Mouse (Mus musculus) olfactory bulb, adult 2 months (tissue): ENCODE measurements around the gene Lgr5. TPM values are rescaled to one million over a fixed set of nuclear protein-coding genes. Genes with fewer than 3 reads are reported as not detected.

ENCODE experiments used
- H3K27ac ChIP-seq: fragments of 200-500 bp; 2 replicates; pipeline ENCODE4 v1.5.1; 2012; ENCODE audit warnings: low read depth, low read length; ENCODE audit not compliant: insufficient read depth
- H3K4me1 ChIP-seq: fragments of 200-500 bp; 2 replicates; pipeline ENCODE4 v1.6.1; 2012; ENCODE audit warnings: low read length; ENCODE audit not compliant: control insufficient read depth, insufficient read depth
- H3K4me3 ChIP-seq: fragments of 200-500 bp; 2 replicates; pipeline ENCODE4 v1.5.1; 2012; ENCODE audit warnings: mild to moderate bottlenecking, low read depth, low read length, moderate library complexity; ENCODE audit not compliant: insufficient read depth
- CTCF ChIP-seq: fragments of 200-500 bp; IDR thresholded peaks from 2 replicates; pipeline ENCODE4 v1.5.1; 2012; ENCODE audit warnings: low read depth, mild to moderate bottlenecking, low read length, moderate library complexity; ENCODE audit not compliant: insufficient read depth
- POLR2A ChIP-seq: fragments of 200-500 bp; IDR thresholded peaks from 2 replicates; pipeline ENCODE4 v1.6.1; 2012; ENCODE audit warnings: mild to moderate bottlenecking, low read depth, low read length, moderate library complexity; ENCODE audit not compliant: insufficient read depth
- WGBS: fragments of 180-500 bp; shearing (Covaris S2); methylation state at CpG from one replicate; pipeline ENCODE4 v1.1.7; 2018; 5-methylcytosine and 5-hydroxymethylcytosine counted together
- polyA plus RNA-seq: library from polyadenylated mRNA; stranded (reverse); fragments of >200 nt; gene quantifications from 2 replicates; pipeline ENCODE4 v1.2.4, GENCODE M21; 2012; ENCODE audit warnings: low replicate concordance; ENCODE audit not compliant: missing spikeins, insufficient read depth, insufficient read length

The Lgr5 gene
- polyA plus RNA-seq, 1 experiment, result not detected

DNA sequence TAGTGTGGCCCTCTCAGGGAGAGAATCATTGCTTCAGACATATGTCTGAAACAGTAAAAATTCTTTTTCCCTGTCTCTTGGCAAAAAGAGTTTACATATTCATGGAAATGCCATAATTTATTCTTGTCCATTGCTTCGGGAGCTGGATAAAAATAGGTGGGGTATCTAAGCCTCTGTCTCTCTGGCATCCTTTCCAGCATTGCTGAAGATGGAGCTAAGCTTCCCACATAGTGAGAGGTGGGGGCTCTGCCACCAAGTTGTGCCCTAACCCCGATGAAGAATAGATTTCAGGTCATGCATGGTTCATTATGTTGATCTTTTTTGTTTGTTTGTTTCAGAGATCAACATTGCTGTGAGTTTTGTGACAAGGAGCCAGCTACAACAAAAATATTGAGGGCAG is 102.0 kb downstream of the Lgr5 start:
- H3K4me3 ChIP-seq, result no peak overlapping the region
- H3K27ac ChIP-seq, result no peak overlapping the region
- TF ChIP-seq POLR2A (no peak), CTCF (no peak)
- 66% methylated on average over 2 of the region's 2 CpGs for WGBS
- no peaks in the 10 kb centered on the region for H3K4me1 ChIP-seq

DNA sequence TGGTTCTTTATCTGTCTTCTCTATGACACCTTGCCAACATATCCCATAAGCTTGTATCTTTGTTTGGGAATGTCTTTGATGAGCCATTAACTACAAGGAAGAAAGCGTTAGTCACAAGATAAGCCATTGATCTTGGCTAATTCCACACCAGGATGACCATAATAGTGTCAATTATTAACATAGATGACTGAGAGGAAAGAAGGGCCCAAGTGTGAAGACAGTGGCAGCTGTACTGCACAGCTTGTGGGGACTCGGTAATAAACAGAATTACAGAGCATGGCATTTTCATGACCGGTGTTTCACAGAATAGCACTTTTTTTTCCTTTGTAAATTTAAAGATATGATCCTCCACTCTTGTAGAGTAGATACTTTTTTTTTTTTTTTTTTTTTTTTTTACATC is 102.9 kb downstream of the Lgr5 start:
- 80% methylated on average over 3 of the region's 3 CpGs for WGBS
- Histone ChIP-seq H3K4me3 (no peak overlapping the region), H3K27ac (no peak overlapping the region), H3K4me1 (no peaks in the 10 kb centered on the region)
- TF ChIP-seq CTCF (no peak), POLR2A (no peak)

DNA sequence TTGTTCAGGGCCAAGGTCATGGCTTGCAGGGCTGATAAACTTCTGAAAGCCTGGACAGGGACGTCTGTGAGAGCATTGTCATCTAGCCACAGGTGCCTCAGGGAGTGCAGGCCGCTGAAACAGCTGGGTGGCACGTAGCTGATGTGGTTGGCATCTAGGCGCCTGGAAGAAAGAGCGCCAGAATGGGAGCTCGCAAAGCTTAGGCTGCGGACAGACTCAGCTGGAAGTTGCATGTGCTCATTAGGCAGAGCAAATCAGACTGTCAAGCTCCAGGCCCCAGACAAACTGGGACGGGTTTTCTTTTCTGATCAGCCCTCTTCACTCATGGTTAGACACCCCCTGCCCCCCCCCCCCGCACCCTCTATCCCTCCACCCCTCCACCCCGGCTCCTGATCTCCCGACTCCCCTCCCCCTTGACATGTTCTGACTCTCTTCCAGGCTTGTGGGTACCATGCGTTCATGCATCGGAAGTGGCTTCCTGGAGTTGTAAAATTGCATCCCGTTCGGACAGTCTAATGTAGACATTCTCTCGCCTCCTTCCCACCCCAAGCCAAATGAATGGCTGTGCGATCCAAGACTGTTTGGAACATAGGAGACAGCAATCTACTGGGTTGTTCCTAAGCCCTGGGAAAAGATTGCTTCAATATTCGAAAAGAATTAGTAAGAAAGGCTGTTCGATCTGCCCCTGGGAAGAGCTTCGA is 109.0 kb downstream of the Lgr5 start:
- TF ChIP-seq POLR2A (no peak), CTCF (peak; percentile 23; the same call in 1 of the 2 replicates)
- peak overlapping the region; percentile 91 for H3K27ac ChIP-seq
- peak overlapping the region; percentile 25 for H3K4me3 ChIP-seq
- 7% methylated on average over 20 of the region's 20 CpGs for WGBS
- peaks cover 10% of the 10 kb centered on the region for H3K4me1 ChIP-seq

DNA sequence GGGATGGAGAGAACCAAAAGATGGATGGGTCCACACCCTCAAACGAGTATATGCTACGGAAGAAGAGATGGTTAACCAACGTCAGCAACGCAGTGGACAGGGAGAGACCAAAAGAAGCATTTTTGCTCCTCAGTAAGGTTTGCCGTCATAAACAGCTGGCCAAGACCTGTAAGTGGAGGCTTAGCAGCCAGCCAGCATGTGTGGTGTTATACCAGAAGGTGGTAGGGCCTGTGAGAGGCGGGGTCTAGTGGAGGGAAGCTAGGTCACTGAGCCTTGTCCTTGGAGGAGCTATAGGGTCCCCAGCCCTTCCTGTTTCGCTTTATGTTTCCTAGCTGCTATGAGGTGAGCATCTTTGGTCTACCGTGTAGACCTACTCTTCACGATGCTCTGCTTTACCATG is 111.1 kb downstream of the Lgr5 start:
- TF ChIP-seq POLR2A, result no peak
- TF ChIP-seq CTCF, result no peak
- H3K27ac ChIP-seq, result no peak overlapping the region
- no peak overlapping the region for H3K4me3 ChIP-seq
- WGBS, result 92% methylated on average over 9 of the region's 9 CpGs
- peaks cover 10% of the 10 kb centered on the region for H3K4me1 ChIP-seq

DNA sequence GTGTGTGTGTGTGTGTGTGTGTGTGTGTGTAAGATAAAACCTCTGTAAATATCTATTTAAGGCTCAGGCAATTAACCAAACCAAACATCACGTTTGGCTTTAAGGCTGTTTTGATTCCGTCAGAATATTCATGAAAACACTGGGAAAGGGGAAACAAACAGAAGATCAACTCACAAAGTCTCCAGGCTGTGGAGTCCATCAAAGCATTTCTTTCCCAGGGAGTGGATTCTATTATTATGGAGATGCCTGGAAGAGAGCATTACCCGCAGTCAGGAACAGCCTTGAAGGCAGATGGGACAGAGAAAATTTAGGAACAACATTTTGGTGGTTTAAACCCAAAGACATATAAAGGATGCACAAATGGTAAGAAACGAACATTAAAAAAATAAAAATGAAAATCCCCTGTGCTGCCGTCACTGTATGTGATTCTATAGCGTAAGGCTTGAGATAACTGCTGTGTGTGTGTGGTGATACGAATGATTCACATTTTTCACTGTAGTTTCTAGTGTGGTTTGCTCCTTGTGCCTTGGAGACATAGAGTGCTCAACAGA is 112.5 kb downstream of the Lgr5 start:
- Histone ChIP-seq H3K27ac (peak overlapping the region; percentile 28; the same call in 1 of the 2 replicates), H3K4me1 (peaks cover 12% of the 10 kb centered on the region), H3K4me3 (no peak overlapping the region)
- no peak for TF ChIP-seq CTCF
- no peak for TF ChIP-seq POLR2A
- WGBS, result 55% methylated on average over 7 of the region's 7 CpGs

DNA sequence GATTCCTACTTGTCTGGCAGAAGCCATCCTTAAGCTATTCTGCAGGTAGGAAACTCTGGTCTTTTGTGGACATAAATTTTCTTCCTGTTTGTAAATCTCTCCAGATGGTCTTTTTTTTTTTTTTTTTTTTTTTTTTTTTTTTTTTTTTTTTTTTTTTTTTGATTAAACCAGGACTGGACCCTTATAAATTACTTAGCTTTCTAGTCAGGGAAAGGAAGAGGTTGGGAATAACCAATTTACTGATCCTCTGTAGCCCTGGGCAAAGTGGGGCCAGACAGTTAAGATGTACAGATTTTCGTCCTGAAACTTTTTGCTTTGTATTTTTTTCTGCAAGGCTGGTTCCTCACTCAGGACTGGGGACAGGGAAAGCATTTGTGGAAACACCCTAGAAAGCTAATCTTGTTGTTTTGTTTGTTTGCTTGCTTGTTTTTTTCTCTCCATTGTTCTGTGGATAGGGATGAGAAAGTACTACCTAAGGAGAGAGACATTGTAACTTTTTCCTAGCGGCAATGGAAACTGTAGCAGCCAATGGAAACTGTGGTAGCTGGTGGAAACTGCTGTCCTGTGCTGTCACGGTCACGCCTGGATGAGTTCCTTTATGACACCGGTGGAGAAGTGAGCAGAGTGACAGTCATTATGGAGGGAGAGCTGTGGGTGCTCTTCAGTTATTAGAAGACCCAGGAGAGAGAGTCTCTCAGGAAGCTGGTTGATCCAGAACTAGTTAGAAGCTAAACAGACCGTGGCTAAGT is 114.2 kb downstream of the Lgr5 start:
- Histone ChIP-seq H3K4me3 (no peak overlapping the region), H3K27ac (no peak overlapping the region), H3K4me1 (peaks cover 12% of the 10 kb centered on the region)
- TF ChIP-seq POLR2A (no peak), CTCF (no peak)
- WGBS, result 78% methylated on average over 6 of the region's 6 CpGs

DNA sequence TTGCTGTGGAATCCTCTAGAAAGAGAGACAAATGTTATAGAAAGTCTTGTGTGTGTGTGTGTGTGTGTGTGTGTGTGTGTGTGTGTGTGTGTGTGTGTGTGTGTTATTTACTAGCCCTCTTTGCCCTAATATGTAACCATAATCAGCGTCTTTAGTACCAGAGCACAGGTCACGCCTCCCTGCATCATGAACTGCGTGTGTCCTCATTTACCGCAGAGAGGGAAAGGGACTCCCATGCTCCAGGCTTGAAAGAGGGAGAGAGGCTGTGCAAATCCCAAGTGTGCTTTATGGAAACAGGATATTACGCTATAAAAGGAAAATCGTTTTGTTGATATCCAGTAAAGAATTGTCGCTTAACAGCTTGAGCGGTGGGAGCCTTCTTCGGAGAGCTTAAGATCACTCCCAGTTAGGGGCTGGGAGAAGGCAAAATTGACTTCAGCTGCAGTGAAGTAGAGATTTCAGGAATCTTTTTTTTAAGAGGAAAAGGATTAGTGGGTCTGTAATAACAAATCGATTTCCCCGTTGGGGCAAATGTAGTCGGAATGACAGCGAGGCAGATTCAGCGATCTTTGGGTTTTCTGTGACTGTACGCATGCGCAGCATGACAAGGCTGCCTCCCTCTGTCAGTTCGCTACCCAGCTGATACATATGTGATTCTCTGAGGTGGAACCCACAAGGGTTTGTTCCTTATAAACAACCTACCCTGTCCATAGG is 116.8 kb downstream of the Lgr5 start:
- Histone ChIP-seq H3K27ac (peak overlapping the region; percentile 37; the same call in 1 of the 2 replicates), H3K4me1 (peaks cover 9% of the 10 kb centered on the region), H3K4me3 (0 out of 2 replicates have a peak overlapping the region, but pooled peaks have one; percentile 9)
- WGBS, result 28% methylated on average over 17 of the region's 17 CpGs
- TF ChIP-seq POLR2A (no peak), CTCF (no peak)

DNA sequence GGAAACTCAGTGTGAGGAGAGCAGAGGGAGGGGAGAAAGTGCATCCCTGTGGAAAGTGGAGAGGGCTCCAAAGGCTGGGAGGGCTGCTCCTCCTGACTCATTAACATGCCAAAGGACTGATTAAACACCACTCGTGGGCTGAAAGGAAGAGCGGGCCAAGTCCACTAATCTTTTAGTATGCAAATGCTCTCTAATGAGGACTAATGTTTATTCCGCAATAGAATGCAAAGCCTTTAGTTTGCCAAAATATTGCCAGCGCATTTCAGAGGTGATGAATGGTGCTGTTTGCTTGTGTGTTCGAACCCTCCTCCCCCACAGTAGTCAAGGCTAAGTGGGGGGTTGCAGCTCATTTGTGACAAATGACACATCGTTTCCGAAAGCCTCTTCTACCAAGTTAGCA is 118.5 kb downstream of the Lgr5 start:
- TF ChIP-seq POLR2A (no peak), CTCF (no peak)
- WGBS, result 14% methylated on average over 7 of the region's 7 CpGs
- 0 out of 2 replicates have a peak overlapping the region, but pooled peaks have one; percentile 26 for H3K27ac ChIP-seq
- H3K4me1 ChIP-seq, result peaks cover 7% of the 10 kb centered on the region
- H3K4me3 ChIP-seq, result no peak overlapping the region
